Mouse (Mus musculus) intestine, postnatal 0 days (tissue): ENCODE measurements around the gene Gtse1. TPM values are rescaled to one million over a fixed set of nuclear protein-coding genes. Genes with fewer than 3 reads are reported as not detected.
"Not testable (repeated sequence)": the region's sequence is repeated elsewhere in the genome, so short reads cannot be mapped to it uniquely, and the experiment has no call there.

Experiments
- ATAC-seq: fragments of 200-750 bp; cut with Nextera tagmentation; 2 replicates; pipeline ENCODE4 v1.8.0; 2017; ENCODE audit warnings: mild to moderate bottlenecking, moderate TSS enrichment, moderate library complexity
- H3K27ac ChIP-seq: fragments of 300-500 bp; sonication (generic); 2 replicates; pipeline ENCODE4 v1.5.1; 2014; ENCODE audit warnings: mild to moderate bottlenecking, low read depth, low read length, moderate library complexity
- H3K27me3 ChIP-seq: fragments of 300-500 bp; sonication (generic); replicated peaks from 2 replicates; pipeline ENCODE4 v1.6.1; 2014; ENCODE audit warnings: low read length, mixed read lengths; ENCODE audit not compliant: control insufficient read depth, insufficient read depth
- H3K36me3 ChIP-seq: fragments of 300-500 bp; sonication (generic); 2 replicates; pipeline ENCODE4 v1.6.1; 2014; ENCODE audit warnings: mild to moderate bottlenecking, moderate library complexity; ENCODE audit not compliant: control insufficient read depth, insufficient read depth
- H3K4me1 ChIP-seq: fragments of 300-500 bp; sonication (generic); replicated peaks from 2 replicates; pipeline ENCODE4 v1.6.1; 2014; ENCODE audit warnings: antibody characterized with exemption, low read length, mixed read lengths; ENCODE audit not compliant: control insufficient read depth, insufficient read depth
- H3K4me2 ChIP-seq: fragments of 300-500 bp; sonication (generic); replicated peaks from 2 replicates; pipeline ENCODE4 v1.6.1; 2014; ENCODE audit warnings: low read depth, mild to moderate bottlenecking, moderate library complexity
- H3K4me3 ChIP-seq: fragments of 300-500 bp; sonication (generic); 2 replicates; pipeline ENCODE4 v1.5.1; 2014; ENCODE audit warnings: low read depth, low read length
- H3K9ac ChIP-seq: fragments of 300-500 bp; sonication (generic); 2 replicates; pipeline ENCODE4 v1.6.1; 2014; ENCODE audit warnings: mild to moderate bottlenecking, low read depth, low read length
- H3K9me3 ChIP-seq: fragments of 300-500 bp; sonication (generic); 2 replicates; pipeline ENCODE4 v1.6.1; 2016; ENCODE audit warnings: mixed run types; ENCODE audit not compliant: control insufficient read depth
- CTCF ChIP-seq: sonication (generic); IDR thresholded peaks from 2 replicates; pipeline ENCODE4 v1.5.1; 2016; ENCODE audit warnings: low read depth, mild to moderate bottlenecking, control low read depth, antibody characterized with exemption, moderate library complexity
- WGBS: fragments of 180-500 bp; shearing (Covaris S2); extraction: QIAGEN DNeasy Blood & Tissue Kit; methylation state at CpG from one replicate; pipeline ENCODE4 v1.1.7; 2014; 5-methylcytosine and 5-hydroxymethylcytosine counted together
- polyA plus RNA-seq: library from polyadenylated mRNA; unstranded; fragments of >200 nt; fragmentation: Nextera tagmentation; extraction: Ambion mirVana; gene quantifications from 2 replicates; pipeline ENCODE4 v1.2.1, GENCODE M21; 2015

Gene Gtse1
- polyA plus RNA-seq, 1 experiment from 2014 or later: 4.6 TPM

GRCm38 (mm10) chr15:85851656-85852392, 7.7 kb upstream of the Gtse1 start:
- no peak overlapping the region for H3K9ac ChIP-seq
- no peak for ATAC-seq
- no peak overlapping the region for H3K27ac ChIP-seq
- H3K4me3 ChIP-seq: no peak overlapping the region
- no peaks in the 10 kb centered on the region for H3K4me1 ChIP-seq
- peaks cover 11% of the 10 kb centered on the region; the same call in 1 of the 2 replicates for H3K36me3 ChIP-seq
- 85% methylated on average over 12 of the region's 12 CpGs for WGBS
- no peaks in the 10 kb centered on the region for H3K27me3 ChIP-seq
- H3K9me3 ChIP-seq: no peaks in the 10 kb centered on the region
- TF ChIP-seq CTCF: peak; percentile 45
- H3K4me2 ChIP-seq: no peak overlapping the region

DNA sequence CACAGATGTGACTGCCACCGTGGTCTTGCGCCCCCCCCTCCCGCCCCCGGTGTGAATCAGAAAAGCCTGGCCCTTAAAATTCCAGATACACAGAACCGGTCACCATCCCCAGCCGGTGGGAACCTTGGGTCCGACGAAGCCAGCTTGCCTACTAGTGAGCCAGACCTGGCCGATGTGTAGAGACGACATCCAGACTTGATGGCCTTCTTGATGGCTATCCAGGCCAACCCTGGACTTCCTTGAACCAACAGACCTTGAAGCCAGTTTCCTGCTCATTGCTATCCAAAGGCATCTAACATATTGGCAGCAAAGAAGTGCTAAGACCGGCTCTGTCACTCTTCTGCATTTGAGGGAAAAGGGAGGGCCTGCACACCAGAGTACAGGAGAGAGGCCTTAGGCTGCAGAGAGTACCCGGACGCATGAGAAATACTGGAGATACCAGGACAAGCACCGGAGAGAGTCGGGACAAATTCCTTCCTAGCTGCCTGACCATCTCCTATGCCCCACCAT, 510 bp upstream of the Gtse1 start:
- peaks cover 18% of the 10 kb centered on the region for H3K36me3 ChIP-seq
- H3K27me3 ChIP-seq: no peaks in the 10 kb centered on the region
- 7% methylated on average over 15 of the region's 15 CpGs for WGBS
- H3K4me3 ChIP-seq: peak overlapping the region; percentile 82
- no peak overlapping the region for H3K27ac ChIP-seq
- peak overlapping the region; percentile 92 for H3K4me2 ChIP-seq
- peak overlapping the region; percentile 54 for H3K9ac ChIP-seq
- no peaks in the 10 kb centered on the region for H3K9me3 ChIP-seq
- H3K4me1 ChIP-seq: 0 out of 2 replicates have a peak, but pooled peaks cover 4% of the 10 kb centered on the region
- TF ChIP-seq CTCF: no peak
- ATAC-seq: peak; percentile 15; the same call in 1 of the 2 replicates

DNA sequence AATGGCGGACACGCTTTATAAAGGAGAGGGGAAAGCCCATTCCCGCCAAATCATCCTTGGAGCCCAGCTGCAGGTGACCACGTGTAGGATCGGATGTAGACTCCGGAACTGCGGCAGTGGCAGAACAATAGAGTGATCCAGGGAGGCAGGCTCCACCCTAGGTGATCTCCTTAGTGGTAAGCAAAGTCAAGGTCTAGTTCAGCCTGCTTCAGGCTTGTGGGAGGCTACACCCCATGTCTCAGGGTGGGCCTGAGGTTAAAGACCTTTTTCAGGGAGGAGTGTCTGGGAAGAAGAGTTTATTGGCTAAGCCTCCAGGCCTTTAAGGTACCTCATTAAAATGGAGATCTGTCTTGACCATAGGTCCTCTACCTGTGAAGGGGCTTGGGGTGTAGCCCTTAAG, 6.4 kb downstream of the Gtse1 start:
- not testable (repeated sequence) for H3K9me3 ChIP-seq, H3K4me3 ChIP-seq, H3K27ac ChIP-seq, ATAC-seq, H3K9ac ChIP-seq, H3K4me2 ChIP-seq, H3K4me1 ChIP-seq, H3K27me3 ChIP-seq
- H3K36me3 ChIP-seq: peaks cover 67% of the 10 kb centered on the region
- whole genome bisulfite sequencing: 89% methylated on average over 7 of the region's 7 CpGs

DNA sequence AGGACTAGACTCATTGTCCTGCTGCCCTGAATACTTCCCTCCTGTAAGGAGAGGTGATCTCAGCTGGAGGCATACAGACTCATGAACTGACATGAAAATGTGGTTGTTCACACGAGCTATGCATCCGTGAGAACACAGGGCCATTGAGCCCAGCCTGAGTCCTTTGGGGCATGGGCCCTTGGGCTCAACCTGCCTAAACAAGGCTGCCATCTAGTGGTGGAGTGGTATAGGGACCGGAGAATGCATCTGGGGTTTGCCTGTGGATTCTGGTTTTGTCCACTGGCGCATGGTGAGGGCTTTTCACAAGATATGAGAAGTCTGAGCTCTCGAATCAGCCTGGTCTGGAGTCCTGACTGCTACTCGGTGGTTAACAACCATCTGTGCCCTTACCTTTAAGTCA, 8.2 kb downstream of the Gtse1 start:
- H3K36me3 ChIP-seq: peaks cover 79% of the 10 kb centered on the region
- no peak overlapping the region for H3K4me2 ChIP-seq
- TF ChIP-seq CTCF: peak; percentile 97
- no peaks in the 10 kb centered on the region for H3K4me1 ChIP-seq
- no peaks in the 10 kb centered on the region for H3K27me3 ChIP-seq
- H3K9me3 ChIP-seq: no peaks in the 10 kb centered on the region
- H3K27ac ChIP-seq: no peak overlapping the region
- no peak overlapping the region for H3K9ac ChIP-seq
- 38% methylated on average over 6 of the region's 6 CpGs for WGBS
- ATAC-seq: peak; percentile 53; the same call in 1 of the 2 replicates
- no peak overlapping the region for H3K4me3 ChIP-seq

DNA sequence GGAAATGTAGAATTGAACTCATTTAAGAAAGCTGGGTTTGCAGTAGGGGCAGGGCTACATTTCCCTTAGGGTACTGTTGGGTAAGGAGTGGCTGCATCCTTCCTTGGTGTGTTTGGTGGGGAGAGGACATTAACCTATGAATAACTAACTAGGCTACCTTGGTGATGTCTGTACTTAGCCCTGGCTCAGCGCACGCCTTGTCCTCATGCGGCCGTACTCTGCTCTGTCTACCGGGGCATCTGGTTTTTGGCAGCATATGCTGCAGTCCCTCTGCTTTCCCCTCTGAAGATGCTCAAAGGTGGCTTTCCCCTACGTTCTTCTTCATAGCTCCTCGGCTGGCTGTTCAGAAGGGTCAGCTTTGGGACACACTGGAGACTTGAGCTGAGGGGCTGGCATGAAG, 17.8 kb downstream of the Gtse1 start:
- ATAC-seq: no peak
- Histone ChIP-seq H3K4me2 (no peak overlapping the region), H3K9me3 (no peaks in the 10 kb centered on the region), H3K36me3 (peaks cover 37% of the 10 kb centered on the region), H3K9ac (no peak overlapping the region), H3K27ac (no peak overlapping the region), H3K27me3 (no peaks in the 10 kb centered on the region), H3K4me1 (peaks cover 6% of the 10 kb centered on the region; the same call in 1 of the 2 replicates), H3K4me3 (no peak overlapping the region)
- 93% methylated on average over 7 of the region's 7 CpGs for WGBS
- no peak for TF ChIP-seq CTCF

DNA sequence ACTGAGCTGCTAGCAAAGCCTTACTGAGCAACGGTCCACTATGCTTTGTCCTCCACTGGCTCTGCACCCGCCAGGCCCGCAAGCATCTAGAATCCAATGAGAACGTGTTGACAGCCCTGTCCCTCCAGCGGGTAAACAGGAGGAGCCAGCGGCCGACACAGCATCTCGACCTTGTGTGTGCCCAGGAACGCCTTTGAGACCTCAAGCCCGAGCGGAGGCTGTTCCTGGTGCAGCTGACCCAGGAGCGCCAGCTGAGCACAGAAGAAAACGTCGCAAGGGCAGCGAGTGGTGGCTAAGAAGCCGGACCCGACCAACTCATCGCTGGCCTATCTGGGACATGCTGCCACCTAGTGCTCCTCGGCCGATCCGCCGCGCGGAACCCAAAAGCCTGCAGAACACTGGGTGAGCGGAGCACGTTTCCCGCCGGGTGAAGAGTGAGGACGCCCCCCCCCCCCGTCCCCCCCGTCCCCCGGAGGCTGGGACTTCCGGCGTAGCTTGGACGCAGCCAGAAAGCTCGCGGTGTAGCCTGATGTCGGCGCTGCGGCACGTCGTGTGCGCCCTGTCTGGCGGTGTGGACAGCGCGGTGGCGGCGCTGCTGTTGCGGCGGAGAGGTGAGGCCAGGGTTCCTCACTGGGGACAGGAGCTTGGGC, 19.4 kb downstream of the Gtse1 start, which contains the start of gene Trmu:
Gene Trmu, plus strand, starts transcription at position 465 of the 650 bp plus-strand sequence.
- Histone ChIP-seq H3K9me3 (no peaks in the 10 kb centered on the region), H3K36me3 (peaks cover 39% of the 10 kb centered on the region), H3K4me1 (peaks cover 6% of the 10 kb centered on the region; the same call in 1 of the 2 replicates), H3K9ac (peak within 1 kb of the TSS; percentile 80), H3K27ac (peak within 1 kb of the TSS; percentile 68), H3K4me3 (peak within 1 kb of the TSS; percentile 80), H3K27me3 (no peaks in the 10 kb centered on the region), H3K4me2 (peak within 1 kb of the TSS; percentile 91)
- TF ChIP-seq CTCF: peak; percentile 82
- ATAC-seq: peak; percentile 96
- 1% methylated on average over 49 of the region's 50 CpGs for WGBS
